Mouse (Mus musculus) brown adipose tissue, adult 24 weeks (tissue): ENCODE measurements at regions not wholly inside any gene's neighbourhood (a gene's known extent, or its start where the extent isn't known, plus 50 kb on each side); places are given as distances from the start of the nearest gene placed in this dataset.

Experiments used
- H3K27ac ChIP-seq: fragments of 200-500 bp; replicated peaks from 2 replicates; pipeline ENCODE4 v1.5.1; 2012; ENCODE audit warnings: low read depth, mild to moderate bottlenecking, low read length
- H3K4me1 ChIP-seq: fragments of 200-500 bp; 2 replicates; pipeline ENCODE4 v1.6.1; 2012; ENCODE audit warnings: low read length, mixed read lengths; ENCODE audit not compliant: control insufficient read depth, insufficient read depth, insufficient read length
- H3K4me3 ChIP-seq: fragments of 200-500 bp; 2 replicates; pipeline ENCODE4 v1.5.1; 2012; ENCODE audit warnings: low read depth, mild to moderate bottlenecking, low read length, moderate library complexity; ENCODE audit not compliant: insufficient read depth

DNA sequence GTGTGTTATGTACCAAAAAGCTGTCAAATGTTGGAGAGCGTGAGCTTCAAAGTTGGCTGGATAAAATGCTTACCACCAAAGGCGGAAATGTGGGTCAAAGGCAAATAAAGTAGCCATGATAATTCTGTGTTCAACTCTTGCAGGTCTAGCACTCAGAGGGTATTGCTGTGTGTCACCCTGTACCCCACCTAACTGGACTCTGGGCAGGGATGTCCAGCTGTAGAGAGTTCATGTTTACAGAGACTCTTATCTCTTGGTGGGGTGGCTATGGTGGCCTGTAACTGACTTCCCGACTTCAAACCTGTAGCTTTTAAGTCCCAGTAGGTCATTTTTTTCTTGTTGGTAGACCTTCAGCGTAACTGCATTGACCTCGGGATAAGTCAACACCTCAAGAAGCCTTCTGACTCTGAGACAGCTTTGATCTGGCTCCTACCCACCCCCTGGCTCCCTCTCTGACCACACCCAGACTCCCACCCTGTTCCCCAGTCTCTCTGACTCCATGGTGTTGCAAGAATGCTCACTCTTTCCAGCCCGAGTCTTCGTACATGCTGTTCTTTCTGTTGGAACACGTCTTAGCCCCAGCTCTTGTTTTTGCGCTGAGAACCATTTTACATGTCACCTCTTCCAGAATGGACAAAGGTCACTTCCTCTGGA, 68.5 kb upstream of the Galnt15 start:
- Histone ChIP-seq H3K27ac (peak overlapping the region; percentile 96), H3K4me1 (peaks cover 30% of the 10 kb centered on the region), H3K4me3 (no peak overlapping the region)

DNA sequence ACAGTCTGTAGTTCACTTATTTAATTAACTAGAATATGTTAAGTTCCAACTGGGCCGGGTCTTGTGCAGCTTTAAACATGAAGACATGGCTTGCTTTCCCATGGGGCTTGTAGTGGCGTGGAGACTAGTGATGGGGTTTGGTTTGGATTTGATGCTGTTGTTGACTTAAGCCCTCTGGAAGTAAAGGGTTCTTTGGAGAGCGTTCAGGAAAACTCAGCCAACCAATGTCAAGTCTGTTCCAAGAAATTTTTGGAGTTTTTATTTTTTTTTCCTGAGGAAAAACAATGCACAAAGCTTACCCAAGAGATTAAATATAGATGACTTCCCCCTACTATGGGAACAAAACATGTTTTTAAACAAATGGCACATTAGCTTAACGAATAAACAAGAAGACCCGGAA, 67.3 kb upstream of the Galnt15 start:
- peak overlapping the region; percentile 96 for H3K27ac ChIP-seq
- peaks cover 27% of the 10 kb centered on the region for H3K4me1 ChIP-seq
- no peak overlapping the region for H3K4me3 ChIP-seq

DNA sequence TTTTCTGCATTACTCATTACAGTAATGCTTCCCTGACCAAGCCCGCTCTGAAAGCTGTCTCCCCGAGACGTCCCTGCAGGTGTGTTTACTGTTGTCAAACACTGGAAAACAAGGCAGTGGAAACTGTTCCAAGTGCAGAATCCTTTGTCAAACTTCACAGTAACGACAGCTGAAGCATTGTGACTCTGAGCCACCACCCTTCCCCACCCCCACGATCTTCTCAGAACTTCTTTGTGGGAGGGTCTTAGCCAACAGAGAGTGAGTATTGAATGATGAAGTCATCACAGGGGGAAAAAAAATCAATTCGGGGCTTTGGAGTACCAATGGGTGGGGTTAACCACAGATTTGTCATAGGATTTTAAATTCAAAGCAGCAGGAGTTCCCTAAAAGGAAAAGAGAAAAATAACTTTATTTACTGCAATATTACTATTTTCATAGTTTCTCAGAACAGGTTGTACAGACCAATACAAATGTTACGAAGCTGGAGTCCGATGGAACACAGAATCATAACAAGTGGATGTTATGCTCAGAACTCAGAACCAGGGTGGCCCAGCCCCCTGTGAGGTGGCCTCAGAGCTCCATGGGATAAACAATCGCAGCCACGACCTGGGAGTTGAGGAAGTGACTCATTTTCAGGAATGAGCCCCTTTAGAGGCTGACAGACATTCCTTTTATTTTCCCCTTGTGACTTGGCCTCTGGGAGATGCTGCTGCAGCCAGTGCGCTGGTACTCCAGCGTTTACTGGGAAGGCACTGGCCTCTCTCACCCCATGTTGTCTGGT, 65.5 kb upstream of the Galnt15 start:
- Histone ChIP-seq H3K27ac (peak overlapping the region; percentile 94), H3K4me1 (peaks cover 21% of the 10 kb centered on the region), H3K4me3 (no peak overlapping the region)

DNA sequence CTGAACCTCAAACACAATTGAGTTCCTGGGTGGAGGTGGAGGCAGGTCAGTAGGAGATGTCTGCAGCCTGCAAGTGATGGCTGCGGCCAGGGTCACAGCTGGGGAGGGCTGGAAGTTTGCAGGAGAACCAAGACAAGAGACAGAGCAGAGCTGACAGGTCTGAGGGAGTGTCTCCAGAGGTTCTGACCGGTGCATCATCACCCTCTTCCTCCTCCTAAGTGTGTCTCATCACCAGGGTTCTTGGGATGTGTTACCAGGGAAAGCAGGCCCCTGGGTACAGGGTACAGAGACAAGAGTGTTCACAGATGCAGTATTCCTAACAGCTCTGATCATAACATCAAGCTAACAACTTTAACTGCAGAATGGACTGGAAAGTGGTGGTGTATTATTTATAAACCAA, 64.7 kb upstream of the Galnt15 start:
- no peak overlapping the region for H3K4me3 ChIP-seq

DNA sequence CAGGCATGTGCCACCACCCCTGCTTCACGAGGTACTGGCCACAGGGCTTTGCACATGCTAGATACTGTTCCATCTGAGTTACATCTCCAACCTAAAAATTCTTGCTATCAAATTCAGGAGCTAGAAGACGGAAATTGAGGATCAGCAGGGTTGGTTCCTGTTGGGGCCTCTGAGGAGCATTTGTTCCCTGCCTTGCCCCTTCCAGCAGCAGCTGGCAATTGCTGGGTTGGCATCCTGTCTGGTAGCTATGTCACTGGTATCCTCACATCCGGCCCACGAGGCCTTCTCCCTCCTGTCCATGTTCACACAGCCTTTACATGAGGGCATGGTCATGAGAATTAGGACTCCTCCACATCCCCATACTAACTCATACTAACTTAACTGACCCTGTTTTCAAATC, 64.0 kb upstream of the Galnt15 start:
- Histone ChIP-seq H3K4me1 (peaks cover 21% of the 10 kb centered on the region), H3K27ac (0 out of 2 replicates have a peak overlapping the region, but pooled peaks have one; percentile 15), H3K4me3 (no peak overlapping the region)

More for the DNA sequence above, 64.7 kb upstream of the Galnt15 start:
- Histone ChIP-seq H3K27ac (peak overlapping the region; percentile 94), H3K4me1 (peaks cover 21% of the 10 kb centered on the region)

DNA sequence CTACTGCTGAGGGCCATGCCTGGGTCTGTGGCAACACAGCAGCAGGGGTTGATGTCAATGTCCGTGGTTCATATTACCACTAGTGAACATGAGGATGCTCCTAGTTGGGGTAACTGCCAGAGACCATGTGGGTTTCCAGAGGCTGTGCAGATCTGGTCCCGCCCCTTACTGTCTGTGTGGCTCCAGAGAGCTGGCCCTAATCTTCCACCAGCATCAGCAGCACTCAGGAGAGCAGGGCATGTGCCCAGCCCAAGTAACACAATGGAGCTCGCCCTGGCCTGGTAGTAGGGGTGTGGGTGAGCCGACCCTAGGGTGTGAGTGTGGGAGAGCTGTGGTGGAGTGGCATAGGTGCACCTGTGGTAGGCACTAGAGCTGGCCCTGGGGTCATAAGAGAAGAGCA, 59.3 kb upstream of the Galnt15 start:
- no peak overlapping the region for H3K4me3 ChIP-seq
- H3K4me1 ChIP-seq = no peaks in the 10 kb centered on the region
- H3K27ac ChIP-seq = no peak overlapping the region

DNA sequence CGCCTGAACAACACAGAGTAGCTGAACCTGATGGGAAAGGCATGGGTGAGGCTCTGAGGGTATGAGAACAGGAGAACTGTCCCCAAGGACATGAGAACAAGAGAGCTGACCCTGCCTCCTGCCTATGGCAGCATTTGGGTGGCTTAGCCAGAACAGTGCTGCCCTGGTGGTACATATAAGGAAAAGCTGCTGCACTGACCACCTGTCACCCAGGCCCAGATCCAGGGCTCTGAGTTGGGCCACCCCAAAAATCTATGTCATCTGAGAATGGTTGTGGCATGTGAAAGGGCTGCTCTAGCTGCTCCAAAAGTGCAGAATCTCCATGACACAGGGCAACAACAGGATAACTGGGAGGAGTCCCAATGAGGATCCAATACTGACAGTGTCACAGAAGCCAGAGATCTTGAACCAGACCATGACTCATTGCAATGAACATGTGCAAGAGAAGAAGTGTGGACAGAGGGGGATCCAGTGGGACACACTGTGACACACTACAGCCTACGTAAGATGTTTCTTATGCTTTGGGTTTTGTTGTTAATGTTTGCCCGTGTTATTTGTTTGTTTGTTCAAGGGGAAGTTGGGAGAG, 58.5 kb upstream of the Galnt15 start:
- Histone ChIP-seq H3K4me3 (no peak overlapping the region), H3K27ac (no peak overlapping the region), H3K4me1 (no peaks in the 10 kb centered on the region)

DNA sequence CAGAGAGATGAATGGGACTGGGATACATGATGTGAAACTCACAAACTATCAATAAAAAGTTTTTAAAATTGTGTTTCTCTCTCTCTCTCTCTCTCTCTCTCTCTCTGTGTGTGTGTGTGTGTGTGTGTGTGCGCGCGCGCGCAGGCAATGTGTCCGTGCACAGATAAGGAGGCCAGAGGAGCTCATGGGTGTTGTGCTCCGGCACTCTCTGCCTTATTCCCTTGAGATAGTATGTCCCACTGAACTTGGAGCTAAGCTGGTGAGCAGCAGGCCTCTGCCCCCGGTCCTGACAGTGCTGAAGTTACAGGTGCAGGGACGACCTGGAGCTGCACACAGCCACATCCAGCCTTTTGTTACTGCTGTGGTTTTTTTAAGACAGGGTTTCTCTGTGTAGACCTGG, 57.9 kb upstream of the Galnt15 start:
- Histone ChIP-seq H3K4me1 (no peaks in the 10 kb centered on the region), H3K27ac (no peak overlapping the region), H3K4me3 (no peak overlapping the region)

DNA sequence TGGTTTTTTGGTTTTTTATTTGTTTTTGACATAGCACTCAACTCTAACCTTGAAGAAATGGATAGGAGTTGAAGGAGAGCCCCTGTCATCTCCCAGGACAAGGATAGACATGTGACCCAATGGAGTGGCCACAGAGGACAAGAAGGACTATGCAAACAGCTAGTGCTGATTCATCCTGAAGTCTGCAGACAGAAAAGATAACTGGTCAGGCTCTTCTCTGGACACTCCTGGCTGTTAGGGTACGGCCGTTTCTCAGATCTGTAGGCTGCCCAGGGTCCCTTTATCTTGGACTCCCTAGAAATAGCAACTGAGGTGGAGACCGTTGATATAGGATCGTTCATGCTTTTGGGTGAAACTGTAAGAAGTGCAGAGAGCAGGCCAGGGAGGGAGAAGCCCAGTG, 55.1 kb upstream of the Galnt15 start:
- Histone ChIP-seq H3K4me1 (peaks cover 7% of the 10 kb centered on the region), H3K27ac (no peak overlapping the region), H3K4me3 (no peak overlapping the region)

DNA sequence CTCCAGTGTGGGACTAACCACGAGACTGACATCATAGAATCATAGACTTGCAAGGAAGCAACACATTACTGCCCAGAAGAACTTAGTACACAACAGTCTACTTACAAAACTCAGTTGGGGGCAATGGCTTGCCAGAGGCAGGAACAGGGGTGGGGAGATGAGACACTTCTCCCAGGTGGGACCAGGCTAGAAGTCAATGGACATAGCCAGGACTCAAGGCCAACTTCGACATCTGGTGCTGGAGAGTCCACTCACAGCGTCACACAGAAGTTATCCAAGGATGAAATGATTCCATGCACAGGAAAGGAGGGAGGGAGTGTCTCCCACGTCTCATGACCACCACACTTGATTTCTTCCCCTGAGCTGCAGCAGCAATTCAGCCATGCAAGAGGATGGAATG, 50.6 kb upstream of the Galnt15 start:
- Histone ChIP-seq H3K27ac (peak overlapping the region; percentile 67), H3K4me1 (peaks cover 15% of the 10 kb centered on the region), H3K4me3 (no peak overlapping the region)

DNA sequence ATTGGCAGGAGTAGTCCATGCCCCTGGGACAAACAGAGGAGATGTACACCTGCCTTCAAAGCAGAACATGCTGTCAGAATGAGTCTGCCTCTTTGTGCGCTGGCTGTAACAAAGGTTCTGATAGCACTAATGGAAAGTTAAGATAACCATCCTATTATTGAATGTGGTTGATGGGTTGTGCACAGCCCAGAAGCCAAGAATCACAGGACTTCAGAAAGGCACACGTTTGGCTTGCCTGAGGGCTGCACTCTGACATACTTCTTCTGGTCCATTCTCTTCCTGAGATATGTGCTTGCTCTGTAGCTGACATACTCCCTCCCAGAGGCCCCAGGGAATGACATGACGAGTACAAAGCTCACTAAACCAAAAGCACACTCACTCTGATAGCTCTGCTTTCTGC, 50.1 kb upstream of the Galnt15 start:
- Histone ChIP-seq H3K4me3 (no peak overlapping the region), H3K4me1 (peaks cover 16% of the 10 kb centered on the region), H3K27ac (peak overlapping the region; percentile 67)
